Mouse (Mus musculus) stomach, postnatal 0 days (tissue): ENCODE results near the gene Ush2a. TPM values are rescaled to one million over a fixed set of nuclear protein-coding genes. Genes with fewer than 3 reads are reported as not detected.

Experiments
- ATAC-seq: fragments of 200-750 bp; cut with Nextera tagmentation; 2 replicates; pipeline ENCODE4 v1.8.0; 2017; ENCODE audit not compliant: low FRiP score, low TSS enrichment
- DNase-seq: peaks from one replicate; pipeline ENCODE4 v3.0.0-alpha.2; 2016; ENCODE audit warnings: low spot score
- H3K27ac ChIP-seq: fragments of 300-500 bp; sonication (generic); replicated peaks from 2 replicates; pipeline ENCODE4 v1.5.1; 2014; ENCODE audit warnings: mild to moderate bottlenecking, control low read depth
- H3K27me3 ChIP-seq: fragments of 300-500 bp; sonication (generic); 2 replicates; pipeline ENCODE4 v1.6.1; 2014; ENCODE audit warnings: low read length; ENCODE audit not compliant: control insufficient read depth, insufficient read depth
- H3K36me3 ChIP-seq: fragments of 300-500 bp; sonication (generic); 2 replicates; pipeline ENCODE4 v1.6.1; 2014; ENCODE audit warnings: low read length, mixed read lengths; ENCODE audit not compliant: control insufficient read depth, insufficient read depth
- H3K4me1 ChIP-seq: fragments of 300-500 bp; sonication (generic); replicated peaks from 2 replicates; pipeline ENCODE4 v1.6.1; 2014; ENCODE audit warnings: antibody characterized with exemption; ENCODE audit not compliant: control insufficient read depth, insufficient read depth
- H3K4me2 ChIP-seq: fragments of 300-500 bp; sonication (generic); replicated peaks from 2 replicates; pipeline ENCODE4 v1.6.1; 2014; ENCODE audit warnings: low read depth, mild to moderate bottlenecking, control low read depth, moderate library complexity
- H3K4me3 ChIP-seq: fragments of 300-500 bp; sonication (generic); 2 replicates; pipeline ENCODE4 v1.5.1; 2014; ENCODE audit warnings: low read depth, low read length, control low read depth
- H3K9ac ChIP-seq: fragments of 300-500 bp; sonication (generic); 2 replicates; pipeline ENCODE4 v1.6.1; 2014; ENCODE audit warnings: mild to moderate bottlenecking, low read length, control low read depth, mixed read lengths
- H3K9me3 ChIP-seq: fragments of 300-500 bp; sonication (generic); 2 replicates; pipeline ENCODE4 v1.6.1; 2016; ENCODE audit warnings: low read length; ENCODE audit not compliant: control insufficient read depth
- CTCF ChIP-seq: IDR thresholded peaks from 2 replicates; pipeline ENCODE4 v1.5.1; 2016; ENCODE audit warnings: antibody characterized with exemption, low read depth, mild to moderate bottlenecking, moderate library complexity
- EP300 ChIP-seq: optimal IDR thresholded peaks from 2 replicates; pipeline ENCODE3; 2016; ENCODE audit warnings: antibody characterized with exemption
- WGBS: fragments of 180-500 bp; shearing (Covaris S2); extraction: QIAGEN DNeasy Blood & Tissue Kit; methylation state at CpG from one replicate; pipeline ENCODE4 v1.1.7; 2014; 5-methylcytosine and 5-hydroxymethylcytosine counted together
- polyA plus RNA-seq: library from polyadenylated mRNA; unstranded; fragments of >200 nt; fragmentation: Nextera tagmentation; extraction: Ambion mirVana; gene quantifications from 2 replicates; pipeline ENCODE4 v1.2.1, GENCODE M21; 2015

Ush2a gene
- polyA plus RNA-seq, 1 experiment from 2014 or later = not detected

- Histone ChIP-seq H3K4me3 (no peak overlapping the region), H3K4me2 (no peak overlapping the region), H3K27ac (no peak overlapping the region), H3K27me3 (no peaks in the 10 kb centered on the region), H3K9ac (no peak overlapping the region), H3K9me3 (no peaks in the 10 kb centered on the region), H3K36me3 (no peaks in the 10 kb centered on the region), H3K4me1 (no peaks in the 10 kb centered on the region)
- DNase-seq = peak; percentile 14
- peak; percentile 42; the same call in 1 of the 2 replicates for ATAC-seq
- TF ChIP-seq CTCF (no peak), EP300 (no peak)
- 48% methylated on average over 10 of the region's 10 CpGs for WGBS
These were observed 206.6 kb downstream of the Ush2a start for GRCm38 (mm10) chr1:188468371-188468783.

DNA sequence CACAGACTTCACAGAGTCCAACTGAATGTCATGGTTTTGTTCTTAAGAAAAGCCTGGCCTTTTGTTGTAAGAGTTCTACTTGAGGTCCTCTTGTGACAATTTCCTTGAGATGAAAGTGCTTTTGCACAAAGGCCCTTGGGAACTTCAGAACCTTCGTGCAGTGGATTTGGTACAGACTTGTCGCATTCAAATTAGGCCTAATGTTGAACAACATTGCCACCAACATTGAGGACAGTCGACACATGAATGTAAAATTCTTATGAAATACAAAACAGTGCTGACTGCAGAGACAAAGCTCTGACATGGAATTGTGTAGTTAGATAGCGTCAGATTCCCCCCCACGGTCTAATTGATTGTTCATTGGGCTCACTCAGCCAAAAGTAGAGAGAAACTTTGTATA lies 243.1 kb downstream of the Ush2a start:
- H3K4me3 ChIP-seq = no peak overlapping the region
- H3K27ac ChIP-seq = no peak overlapping the region
- ATAC-seq = no peak
- H3K4me1 ChIP-seq = no peaks in the 10 kb centered on the region
- no peak overlapping the region for H3K4me2 ChIP-seq
- no peaks in the 10 kb centered on the region for H3K27me3 ChIP-seq
- 70% methylated on average over 5 of the region's 5 CpGs for WGBS
- H3K9me3 ChIP-seq = no peaks in the 10 kb centered on the region
- no peak for DNase-seq
- H3K9ac ChIP-seq = no peak overlapping the region
- no peaks in the 10 kb centered on the region for H3K36me3 ChIP-seq
- no peak for TF ChIP-seq EP300
- no peak for TF ChIP-seq CTCF

DNA sequence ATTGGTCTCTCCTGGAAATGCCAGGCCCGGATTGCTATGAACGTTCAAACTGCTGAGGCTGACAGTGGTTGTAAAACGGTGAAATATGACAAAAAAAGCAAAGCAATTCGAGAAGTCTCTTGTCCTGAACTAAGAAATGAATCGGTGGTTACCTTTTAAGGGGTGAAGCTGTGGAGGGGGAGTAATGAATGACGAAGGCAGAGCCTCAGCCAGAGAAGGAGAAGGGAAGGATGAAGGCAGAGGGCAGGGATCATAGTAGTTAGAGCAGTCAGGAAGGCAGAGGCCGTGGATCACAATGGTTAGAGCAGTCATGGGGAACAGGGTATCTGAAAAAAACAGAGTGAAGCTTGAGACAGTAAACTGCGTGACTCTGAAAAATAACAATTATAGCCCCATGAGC lies 257.0 kb downstream of the Ush2a start:
- TF ChIP-seq CTCF (no peak), EP300 (no peak)
- 82% methylated on average over 8 of the region's 8 CpGs for WGBS

GRCm38 (mm10) chr1:188527451-188527850 lies 265.6 kb downstream of the Ush2a start:
- ATAC-seq = no peak
- Histone ChIP-seq H3K4me1 (no peaks in the 10 kb centered on the region), H3K36me3 (no peaks in the 10 kb centered on the region), H3K4me2 (no peak overlapping the region), H3K27me3 (no peaks in the 10 kb centered on the region), H3K4me3 (no peak overlapping the region), H3K27ac (no peak overlapping the region), H3K9ac (no peak overlapping the region), H3K9me3 (no peaks in the 10 kb centered on the region)
- DNase-seq = no peak
- 74% methylated on average over 3 of the region's 3 CpGs for WGBS
- TF ChIP-seq CTCF = no peak

More for the DNA sequence above, 257.0 kb downstream of the Ush2a start:
- H3K4me2 ChIP-seq = no peak overlapping the region
- H3K36me3 ChIP-seq = no peaks in the 10 kb centered on the region
- H3K9ac ChIP-seq = no peak overlapping the region
- H3K27ac ChIP-seq = no peak overlapping the region
- no peak for ATAC-seq
- H3K9me3 ChIP-seq = no peaks in the 10 kb centered on the region
- H3K4me3 ChIP-seq = no peak overlapping the region
- no peaks in the 10 kb centered on the region for H3K4me1 ChIP-seq
- no peaks in the 10 kb centered on the region for H3K27me3 ChIP-seq
- no peak for DNase-seq

- ATAC-seq = no peak
- Histone ChIP-seq H3K4me3 (no peak overlapping the region), H3K27ac (no peak overlapping the region), H3K9me3 (no peaks in the 10 kb centered on the region), H3K36me3 (no peaks in the 10 kb centered on the region), H3K9ac (no peak overlapping the region), H3K4me2 (no peak overlapping the region), H3K4me1 (no peaks in the 10 kb centered on the region), H3K27me3 (no peaks in the 10 kb centered on the region)
- 94% methylated on average over 6 of the region's 6 CpGs for WGBS
- no peak for DNase-seq
- no peak for TF ChIP-seq CTCF
- no peak for TF ChIP-seq EP300
These were observed 267.8 kb downstream of the Ush2a start for GRCm38 (mm10) chr1:188529606-188530131.

GRCm38 (mm10) chr1:188537021-188537420 lies 275.2 kb downstream of the Ush2a start:
- Histone ChIP-seq H3K4me3 (no peak overlapping the region), H3K9ac (no peak overlapping the region), H3K4me1 (no peaks in the 10 kb centered on the region), H3K4me2 (no peak overlapping the region), H3K9me3 (no peaks in the 10 kb centered on the region), H3K36me3 (no peaks in the 10 kb centered on the region), H3K27ac (no peak overlapping the region), H3K27me3 (no peaks in the 10 kb centered on the region)
- no peak for ATAC-seq
- 67% methylated on average over 1 of the region's 1 CpGs for WGBS
- no peak for DNase-seq
- TF ChIP-seq CTCF = no peak
- TF ChIP-seq EP300 = no peak
